Mouse (Mus musculus): ENCODE data around the gene Cdc16. TPM values are rescaled to one million over a fixed set of nuclear protein-coding genes. Genes with fewer than 3 reads are reported as not detected.

Cdc16 gene
- 24.6 and 27.3 TPM in 2 replicates for polyA plus RNA-seq (2015; fragmentation: Nextera tagmentation; extraction: Ambion mirVana)

DNA sequence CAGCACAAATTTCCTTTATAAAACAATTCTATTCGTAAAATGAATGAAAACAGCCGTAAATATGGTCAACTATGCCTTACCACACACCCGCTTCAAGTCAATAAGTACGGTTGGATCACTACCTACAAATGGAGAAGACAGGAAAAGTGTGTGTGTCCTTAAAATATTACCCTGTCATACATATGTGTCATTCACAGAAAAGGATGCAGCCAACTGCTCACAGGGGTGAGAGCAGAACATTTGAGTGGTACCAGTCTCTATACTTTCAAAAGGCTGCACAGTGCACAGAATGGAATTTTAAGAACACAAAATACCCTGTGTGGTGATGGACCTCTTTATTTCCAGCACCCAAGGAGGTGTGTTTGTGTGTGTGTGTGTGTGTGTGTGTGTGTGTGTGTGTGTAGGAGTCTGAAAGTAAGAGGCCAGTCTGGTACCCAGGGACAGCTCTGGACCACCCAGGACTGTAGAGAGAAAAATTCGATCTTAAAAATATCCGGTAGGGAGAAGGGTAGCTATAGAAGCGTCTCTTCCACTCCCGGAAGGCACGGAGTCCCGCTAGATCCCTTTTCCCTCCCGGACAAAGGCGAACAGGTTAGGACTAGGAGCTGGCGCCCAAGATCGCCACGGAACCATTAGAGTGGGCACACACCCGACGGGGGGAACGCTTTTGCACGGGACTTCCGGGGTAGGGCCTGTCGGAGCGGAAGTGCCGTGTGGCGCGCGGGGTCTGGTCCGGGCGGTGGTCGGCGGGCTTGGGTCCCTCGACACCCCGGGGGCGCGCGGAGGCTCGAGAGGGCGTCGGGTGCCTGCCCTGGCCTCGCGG, at the start of gene Cdc16:
TSS of gene Cdc16 (plus strand) at position 695 of the 823 bp plus-strand sequence.
- DNase-seq (peak; percentile 92), ATAC-seq (peak; percentile 96)
- Histone ChIP-seq H3K36me3 (replicated peaks; ENCODE audit: insufficient read depth, low read length) (peaks cover 13% of the 10 kb centered on the region), H3K9ac (replicated peaks) (peak within 1 kb of the TSS; percentile 98), H3K4me3 (ENCODE audit: low read depth, low read length) (peak within 1 kb of the TSS; percentile 100), H3K4me2 (ENCODE audit: low read depth, low read length) (peak within 1 kb of the TSS; percentile 85), H3K27me3 (ENCODE audit: insufficient read depth, low read length) (no peaks in the 10 kb centered on the region), H3K4me1 (ENCODE audit: insufficient read depth) (peaks cover 18% of the 10 kb centered on the region), H3K27ac (ENCODE audit: low read depth) (peak within 1 kb of the TSS; percentile 95), H3K9me3 (ENCODE audit: low read length) (no peaks in the 10 kb centered on the region)
- TF ChIP-seq EP300 (IDR thresholded peaks at IDR 0.05; ENCODE audit: low read depth) = no peak
- no peak for TF ChIP-seq CTCF (IDR thresholded peaks at IDR 0.05; ENCODE audit: low read depth)
- WGBS (ENCODE audit: insufficient replicate concordance) = 11% methylated on average over 29 of the region's 40 CpGs

GRCm38 (mm10) chr8:13708514-13708913, 49.0 kb upstream of the Cdc16 start:
- no peak overlapping the region for H3K4me2 ChIP-seq (ENCODE audit: low read depth, low read length)
- WGBS (ENCODE audit: insufficient replicate concordance) = 79% methylated on average over 5 of the region's 5 CpGs
- H3K9me3 ChIP-seq (ENCODE audit: low read length) = no peaks in the 10 kb centered on the region
- TF ChIP-seq EP300 (IDR thresholded peaks at IDR 0.05; ENCODE audit: low read depth) (no peak), CTCF (IDR thresholded peaks at IDR 0.05; ENCODE audit: low read depth) (no peak)
- no peak for DNase-seq
- H3K27me3 ChIP-seq (ENCODE audit: insufficient read depth, low read length) = no peaks in the 10 kb centered on the region
- no peak overlapping the region for H3K9ac ChIP-seq (replicated peaks)
- no peak for ATAC-seq
- no peaks in the 10 kb centered on the region for H3K36me3 ChIP-seq (replicated peaks; ENCODE audit: insufficient read depth, low read length)
- no peak overlapping the region for H3K27ac ChIP-seq (ENCODE audit: low read depth)
- H3K4me3 ChIP-seq (ENCODE audit: low read depth, low read length) = no peak overlapping the region
- H3K4me1 ChIP-seq (ENCODE audit: insufficient read depth) = no peaks in the 10 kb centered on the region

GRCm38 (mm10) chr8:13718980-13719379, 38.5 kb upstream of the Cdc16 start:
- WGBS (ENCODE audit: insufficient replicate concordance) = 86% methylated on average over 8 of the region's 8 CpGs
- Histone ChIP-seq H3K4me3 (ENCODE audit: low read depth, low read length) (no peak overlapping the region), H3K4me2 (ENCODE audit: low read depth, low read length) (no peak overlapping the region), H3K4me1 (ENCODE audit: insufficient read depth) (no peaks in the 10 kb centered on the region), H3K36me3 (replicated peaks; ENCODE audit: insufficient read depth, low read length) (no peaks in the 10 kb centered on the region), H3K27ac (ENCODE audit: low read depth) (no peak overlapping the region), H3K27me3 (ENCODE audit: insufficient read depth, low read length) (no peaks in the 10 kb centered on the region), H3K9ac (replicated peaks) (no peak overlapping the region), H3K9me3 (ENCODE audit: low read length) (no peaks in the 10 kb centered on the region)
- DNase-seq = no peak
- no peak for ATAC-seq
- no peak for TF ChIP-seq EP300 (IDR thresholded peaks at IDR 0.05; ENCODE audit: low read depth)
- TF ChIP-seq CTCF (IDR thresholded peaks at IDR 0.05; ENCODE audit: low read depth) = no peak

DNA sequence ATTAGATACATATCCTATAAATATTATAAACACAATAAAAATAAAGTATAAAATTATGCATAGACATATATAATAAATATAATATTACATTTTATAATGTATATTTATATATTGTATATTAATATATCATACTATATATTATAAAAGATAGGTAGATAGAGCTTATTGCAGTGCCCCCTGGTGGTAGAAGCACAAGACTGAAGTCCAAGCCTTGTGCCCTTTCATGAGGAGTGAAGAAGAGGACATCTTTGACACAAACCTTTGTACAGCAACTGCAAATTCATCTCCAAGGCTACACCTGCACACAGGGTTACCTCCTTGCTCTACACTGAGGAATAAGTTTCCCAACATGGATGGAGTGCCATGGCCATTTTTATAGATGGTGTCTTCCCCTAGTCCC, 31.8 kb upstream of the Cdc16 start:
- DNase-seq (peak; percentile 48), ATAC-seq (no peak)
- Histone ChIP-seq H3K36me3 (replicated peaks; ENCODE audit: insufficient read depth, low read length) (no peaks in the 10 kb centered on the region), H3K4me3 (ENCODE audit: low read depth, low read length) (no peak overlapping the region), H3K27ac (ENCODE audit: low read depth) (no peak overlapping the region), H3K9ac (replicated peaks) (no peak overlapping the region), H3K4me2 (ENCODE audit: low read depth, low read length) (no peak overlapping the region), H3K9me3 (ENCODE audit: low read length) (no peaks in the 10 kb centered on the region), H3K4me1 (ENCODE audit: insufficient read depth) (no peaks in the 10 kb centered on the region), H3K27me3 (ENCODE audit: insufficient read depth, low read length) (no peaks in the 10 kb centered on the region)
- peak; percentile 70 for TF ChIP-seq CTCF (IDR thresholded peaks at IDR 0.05; ENCODE audit: low read depth)
- no peak for TF ChIP-seq EP300 (IDR thresholded peaks at IDR 0.05; ENCODE audit: low read depth)

- 73% methylated on average over 10 of the region's 10 CpGs for WGBS (ENCODE audit: insufficient replicate concordance)
- no peaks in the 10 kb centered on the region for H3K9me3 ChIP-seq (ENCODE audit: low read length)
Observed at GRCm38 (mm10) chr8:13727469-13728094, 29.9 kb upstream of the Cdc16 start.

GRCm38 (mm10) chr8:13740323-13740770, 17.1 kb upstream of the Cdc16 start:
- peaks cover 14% of the 10 kb centered on the region for H3K4me1 ChIP-seq (ENCODE audit: insufficient read depth)
- H3K36me3 ChIP-seq (replicated peaks; ENCODE audit: insufficient read depth, low read length) = no peaks in the 10 kb centered on the region
- peak overlapping the region; percentile 6; the same call in 1 of the 2 replicates for H3K9ac ChIP-seq (replicated peaks)
- ATAC-seq (peak; percentile 71), DNase-seq (peak; percentile 44)
- no peak overlapping the region for H3K4me3 ChIP-seq (ENCODE audit: low read depth, low read length)
- peak overlapping the region; percentile 74 for H3K27ac ChIP-seq (ENCODE audit: low read depth)
- no peaks in the 10 kb centered on the region for H3K27me3 ChIP-seq (ENCODE audit: insufficient read depth, low read length)
- H3K9me3 ChIP-seq (ENCODE audit: low read length) = no peaks in the 10 kb centered on the region
- peak overlapping the region; percentile 41 for H3K4me2 ChIP-seq (ENCODE audit: low read depth, low read length)
- 22% methylated on average over 6 of the region's 6 CpGs for WGBS (ENCODE audit: insufficient replicate concordance)
- TF ChIP-seq EP300 (IDR thresholded peaks at IDR 0.05; ENCODE audit: low read depth) = no peak; the same call in 1 of the 2 replicates
- no peak for TF ChIP-seq CTCF (IDR thresholded peaks at IDR 0.05; ENCODE audit: low read depth)

More at GRCm38 (mm10) chr8:13727469-13728094, 29.9 kb upstream of the Cdc16 start:
- Histone ChIP-seq H3K36me3 (replicated peaks; ENCODE audit: insufficient read depth, low read length) (no peaks in the 10 kb centered on the region), H3K9ac (replicated peaks) (no peak overlapping the region), H3K27ac (ENCODE audit: low read depth) (no peak overlapping the region), H3K4me2 (ENCODE audit: low read depth, low read length) (no peak overlapping the region), H3K4me1 (ENCODE audit: insufficient read depth) (no peaks in the 10 kb centered on the region), H3K4me3 (ENCODE audit: low read depth, low read length) (no peak overlapping the region), H3K27me3 (ENCODE audit: insufficient read depth, low read length) (no peaks in the 10 kb centered on the region)
- TF ChIP-seq EP300 (IDR thresholded peaks at IDR 0.05; ENCODE audit: low read depth) = no peak
- DNase-seq (no peak), ATAC-seq (no peak)
